Mouse (Mus musculus): ENCODE measurements around the gene Srgap2.

The Srgap2 gene

DNA sequence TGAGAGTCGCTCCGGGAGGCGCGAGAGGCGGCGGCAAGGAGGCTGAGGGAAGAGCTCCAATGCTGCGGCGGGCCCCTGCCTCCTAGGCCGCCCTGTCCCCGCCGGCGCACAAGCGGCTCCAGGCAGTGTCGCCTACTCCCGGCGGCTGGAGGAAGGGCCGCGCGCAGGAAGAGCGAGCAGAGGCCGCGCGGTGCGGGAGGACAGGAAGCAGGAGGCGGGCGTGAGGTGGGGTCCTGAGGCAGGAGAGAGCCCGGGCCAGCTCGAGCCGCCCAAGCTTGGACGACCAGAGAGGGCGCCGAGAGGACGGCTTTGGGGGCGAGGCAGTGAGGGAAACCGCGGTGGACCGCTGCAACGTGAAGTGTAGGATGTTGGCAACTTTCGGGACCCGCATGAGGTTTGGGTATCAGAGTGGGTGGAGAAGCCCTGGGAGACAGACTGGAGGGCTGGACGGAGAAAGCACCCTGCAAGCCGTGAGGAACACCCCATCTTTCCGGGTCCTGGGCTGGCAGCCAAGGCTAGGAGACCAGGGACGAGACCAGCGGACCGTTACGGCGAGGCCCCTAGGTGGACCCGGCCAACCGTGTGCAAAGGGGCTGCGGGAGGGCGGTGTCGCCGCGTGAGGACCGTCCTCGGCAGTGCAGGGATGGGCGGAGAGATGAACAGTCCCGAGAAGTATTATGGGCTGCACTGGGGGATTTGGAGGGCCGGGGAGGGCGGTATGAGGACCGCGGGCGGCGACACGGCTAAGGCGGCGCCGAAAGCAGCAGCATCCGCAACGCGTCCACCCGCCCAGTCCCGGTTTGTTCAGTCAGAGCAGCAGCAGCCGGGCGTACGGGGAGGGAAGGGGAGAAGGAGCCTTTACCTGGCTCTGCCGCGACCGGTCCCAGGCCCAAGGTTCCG, 531 bp downstream of the Srgap2 start:
- peak; percentile 79 for DNase-seq

GRCm38 (mm10) chr1:131525586-131526271, 1.4 kb downstream of the Srgap2 start:
- DNase-seq: peak; percentile 66

DNA sequence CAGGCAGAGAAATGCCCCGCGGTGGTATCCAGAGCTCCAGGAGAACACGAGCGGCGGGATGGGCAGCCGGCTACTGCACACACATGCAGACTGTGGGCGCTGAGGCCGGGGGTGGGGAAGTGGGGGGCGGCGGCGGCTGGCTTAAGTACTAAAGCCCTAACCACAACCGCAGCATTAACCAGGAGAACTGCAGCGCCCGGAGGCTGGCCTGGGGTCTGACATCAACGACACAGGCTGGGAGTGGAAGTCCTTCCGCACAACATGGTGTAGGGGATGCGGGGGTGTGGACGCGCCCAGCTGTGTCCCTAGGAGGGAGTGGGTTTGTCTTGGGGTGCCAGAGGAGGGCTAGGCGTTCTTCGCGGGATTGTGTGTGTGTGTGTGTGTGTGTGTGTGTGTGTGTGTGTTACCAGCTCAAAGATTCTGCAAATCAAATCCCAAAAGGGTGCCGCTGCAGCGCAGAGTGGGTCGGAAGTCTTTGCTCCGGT, 2.0 kb downstream of the Srgap2 start:
- DNase-seq: peak; percentile 60

DNA sequence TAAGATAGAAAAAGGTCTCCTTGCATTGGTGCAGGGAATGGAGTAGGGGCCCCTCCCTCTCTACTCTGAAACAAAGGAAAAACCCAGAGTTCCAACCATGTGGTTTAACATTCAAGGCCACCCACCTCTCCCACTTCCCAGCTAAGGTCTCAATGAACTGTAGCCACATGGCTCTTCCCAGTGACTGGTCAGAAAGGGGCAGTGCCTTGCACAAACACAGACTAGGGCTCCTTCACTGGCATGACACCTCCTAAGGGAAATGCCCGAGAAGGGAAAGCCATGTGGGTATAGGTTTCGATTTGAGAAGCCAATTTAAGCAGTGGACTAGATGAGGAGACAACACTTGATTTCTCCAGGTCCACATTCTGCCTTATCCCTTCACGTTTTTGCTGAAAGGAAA, 3.4 kb downstream of the Srgap2 start:
- no peak for DNase-seq

GRCm38 (mm10) chr1:131516588-131516987, 10.6 kb downstream of the Srgap2 start:
- no peak for DNase-seq

- DNase-seq: peak; percentile 20
Observed at GRCm38 (mm10) chr1:131514197-131514596, 13.0 kb downstream of the Srgap2 start.

DNA sequence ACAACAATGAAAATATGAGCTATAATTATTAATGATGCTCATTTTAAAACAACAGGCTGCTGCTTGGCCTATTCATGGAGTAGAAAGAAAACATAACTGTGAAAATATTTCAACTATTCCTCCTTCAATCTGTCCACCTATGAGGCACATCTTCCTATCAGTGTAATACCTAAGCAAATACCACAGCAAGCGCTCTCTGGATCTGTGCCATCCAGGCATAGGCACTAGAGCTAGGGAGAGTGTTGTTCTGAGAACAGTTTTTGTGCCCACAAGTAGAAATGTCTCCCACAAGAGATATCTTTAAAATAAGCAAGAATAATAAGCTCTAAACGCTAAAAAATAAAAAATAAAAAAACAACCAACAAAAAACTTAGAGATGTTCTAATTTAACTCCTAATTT, 14.0 kb downstream of the Srgap2 start:
- no peak for DNase-seq

DNA sequence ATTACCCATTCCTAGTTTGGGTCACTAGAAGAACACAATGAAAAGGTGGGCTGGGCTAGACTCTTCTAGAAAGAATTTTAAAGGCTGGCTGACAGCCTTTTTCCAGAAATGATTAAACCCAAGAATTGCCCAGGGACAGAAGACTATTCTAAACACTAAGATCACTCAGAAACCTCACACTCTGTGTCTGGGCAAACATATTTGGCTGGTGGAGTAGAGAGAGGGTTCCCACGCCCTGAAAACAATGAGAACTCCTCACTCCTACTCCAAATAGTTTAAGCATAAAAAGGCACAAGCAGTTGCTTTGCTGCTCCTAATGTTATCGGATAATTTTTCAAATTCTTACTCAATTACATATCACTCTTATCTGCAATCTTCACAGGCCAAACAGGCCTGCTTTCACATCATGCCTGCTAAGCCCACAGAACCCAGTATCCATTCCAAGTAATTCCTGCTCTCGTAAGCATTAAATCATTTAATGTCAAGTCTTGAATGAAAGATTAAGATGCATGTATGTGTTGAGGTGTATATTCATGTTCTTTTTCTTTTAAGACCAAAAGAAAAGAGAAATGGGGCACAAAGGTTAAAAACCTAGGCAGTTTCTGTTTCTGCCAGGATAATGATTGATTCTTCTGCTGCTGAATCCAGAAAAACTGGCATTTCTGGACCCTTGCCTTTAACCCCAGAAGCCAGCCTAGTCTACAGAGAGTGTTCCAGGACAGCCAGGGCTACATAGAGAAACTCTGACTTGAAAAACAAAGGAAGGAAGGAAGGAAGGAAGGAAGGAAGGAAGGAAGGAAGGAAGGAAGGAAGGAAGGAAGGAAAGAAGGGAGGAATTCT, 15.3 kb downstream of the Srgap2 start:
- no peak for DNase-seq

- no peak for DNase-seq
Observed at GRCm38 (mm10) chr1:131511131-131511530, 16.0 kb downstream of the Srgap2 start.

GRCm38 (mm10) chr1:131501681-131502080, 25.5 kb downstream of the Srgap2 start:
- DNase-seq: no peak

DNA sequence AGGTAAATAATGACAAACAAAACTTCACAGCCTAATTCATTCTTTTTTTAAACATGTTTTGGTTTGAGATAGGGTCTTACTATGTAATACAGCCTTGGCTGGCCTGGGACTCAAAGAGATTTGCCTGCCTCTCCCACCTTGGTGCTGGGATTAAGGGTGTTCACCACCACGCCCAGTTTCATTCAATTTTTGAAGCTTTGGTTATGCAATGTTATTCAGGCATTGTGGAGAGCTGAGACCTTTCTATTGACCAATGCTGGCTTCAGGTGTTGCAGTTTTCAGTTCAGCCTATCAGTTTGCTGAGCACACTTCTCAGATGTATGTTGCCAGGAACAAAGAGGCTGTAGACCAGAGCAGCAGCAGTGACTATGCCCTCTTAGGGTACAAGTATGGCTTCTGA, 28.9 kb downstream of the Srgap2 start:
- DNase-seq: no peak

GRCm38 (mm10) chr1:131493966-131494898, 32.9 kb downstream of the Srgap2 start:
- DNase-seq: no peak

DNA sequence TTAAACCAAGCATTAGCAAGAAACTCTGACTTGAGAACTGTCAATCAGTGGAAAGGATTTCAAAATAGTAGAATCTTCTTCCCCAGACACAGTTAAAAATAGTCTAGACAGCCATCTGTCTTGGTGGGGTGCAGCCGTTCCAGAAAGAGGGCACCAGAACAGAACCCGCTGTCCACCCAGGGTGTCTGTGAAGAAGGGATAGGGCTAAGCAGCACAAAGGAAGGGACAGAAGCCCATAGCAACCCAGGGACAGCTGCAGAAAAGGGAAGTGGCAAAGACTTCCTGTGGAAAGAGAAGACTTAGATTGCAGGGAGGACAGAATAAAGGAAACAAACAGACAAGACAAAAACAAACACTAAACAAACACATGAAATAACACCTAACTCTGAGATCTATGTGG, 34.8 kb downstream of the Srgap2 start:
- no peak for DNase-seq

- DNase-seq: no peak
Observed at GRCm38 (mm10) chr1:131491579-131491978, 35.6 kb downstream of the Srgap2 start.

- DNase-seq: no peak
Observed at GRCm38 (mm10) chr1:131489312-131489711, 37.8 kb downstream of the Srgap2 start.

DNA sequence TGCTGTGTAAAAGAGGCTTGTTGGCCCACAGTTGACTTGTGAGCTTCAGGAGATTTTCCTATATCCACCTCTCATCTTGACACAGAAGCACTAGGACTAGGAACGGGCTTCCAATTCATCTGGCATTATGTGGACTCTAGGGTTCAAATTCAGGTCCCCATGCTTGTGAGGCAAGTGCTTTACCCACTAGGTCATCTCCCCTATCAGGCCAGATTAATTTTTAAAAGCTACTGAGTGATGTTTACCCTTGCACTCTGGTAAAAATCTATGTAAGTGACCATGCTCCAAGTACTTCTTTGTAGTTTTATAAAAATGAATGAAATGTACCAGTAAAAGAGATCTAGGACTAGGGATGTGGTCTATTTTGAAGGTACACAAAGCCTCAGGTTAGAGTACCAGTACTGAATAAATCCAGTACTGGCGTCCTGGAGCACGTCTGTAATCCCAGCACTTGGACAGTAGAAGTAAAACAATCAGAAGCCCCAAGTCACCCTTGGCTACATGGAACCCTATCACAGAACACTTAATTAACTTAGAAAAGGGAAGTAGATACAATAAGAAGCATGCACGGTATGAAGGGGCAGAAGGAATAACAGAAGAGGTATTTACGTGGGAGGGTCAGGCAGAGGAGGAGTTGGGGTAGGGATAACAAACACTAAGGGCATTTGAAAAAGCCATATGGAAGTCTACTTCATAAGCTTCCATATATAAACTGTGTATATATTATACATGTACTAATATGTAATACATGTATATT, 40.9 kb downstream of the Srgap2 start:
- no peak for DNase-seq

DNA sequence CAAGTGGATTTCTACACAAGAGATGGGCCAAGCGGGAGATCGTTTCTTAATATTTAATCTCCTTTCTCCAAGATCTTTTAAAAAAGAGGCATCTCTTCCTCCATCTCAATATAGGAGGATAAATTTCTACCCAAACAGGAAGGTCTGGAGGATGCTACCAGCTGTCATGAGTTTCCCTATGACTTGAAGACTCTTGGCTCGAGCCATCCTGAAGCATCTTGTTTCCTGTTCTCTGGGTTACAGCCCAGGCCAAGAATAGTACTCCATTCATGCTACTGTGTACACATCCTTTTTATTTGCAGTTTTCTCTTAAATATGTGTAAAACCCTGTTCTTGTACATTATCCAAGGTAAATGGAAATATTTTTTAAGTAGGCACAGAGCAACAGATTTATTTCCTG, 44.9 kb downstream of the Srgap2 start:
- DNase-seq: no peak

DNA sequence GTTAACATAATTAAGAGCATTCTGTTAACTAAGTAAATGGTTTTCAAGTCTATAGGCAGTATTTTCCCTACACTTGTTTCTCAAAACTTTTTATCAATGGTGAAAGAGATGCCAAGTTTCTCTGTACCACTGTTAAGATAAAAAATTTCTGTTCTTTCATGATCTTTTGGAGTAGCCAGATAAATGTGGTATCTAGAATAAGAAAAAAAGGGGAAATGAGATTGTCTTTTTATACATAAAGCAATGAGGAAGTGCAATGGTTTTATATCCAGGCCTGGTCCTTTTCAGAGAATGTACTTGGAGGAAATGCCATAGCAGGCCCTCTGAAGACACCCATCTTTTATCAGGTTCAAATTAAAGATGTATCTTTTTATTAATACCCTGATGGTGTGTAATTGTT, 45.8 kb downstream of the Srgap2 start:
- no peak for DNase-seq

DNA sequence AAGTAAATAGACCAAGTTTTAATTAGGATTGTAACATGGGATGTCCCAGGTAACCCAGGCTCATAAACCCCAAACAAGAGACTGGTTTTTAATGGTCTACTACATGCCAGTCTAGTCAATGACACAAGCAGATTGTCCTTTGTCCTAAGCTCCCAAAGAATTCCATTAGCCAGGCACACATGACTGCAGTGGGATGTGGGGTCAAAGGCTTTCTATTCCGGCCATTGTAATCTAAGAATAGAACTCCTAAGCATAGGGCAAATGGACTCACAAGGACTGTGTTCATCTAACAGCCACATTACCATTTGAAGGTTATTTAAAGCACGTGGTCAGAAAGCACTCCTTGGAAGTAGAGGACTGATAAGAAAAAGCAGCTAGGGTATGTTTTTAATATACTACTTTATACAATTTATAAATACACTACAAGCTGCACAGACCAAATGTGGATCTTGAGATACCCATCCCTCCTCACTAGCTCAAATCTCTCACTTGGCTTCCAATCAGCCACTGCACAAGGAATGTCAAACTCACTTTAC, 48.3 kb downstream of the Srgap2 start:
- peak; percentile 28 for DNase-seq

GRCm38 (mm10) chr1:131475306-131475705, 51.8 kb downstream of the Srgap2 start:
- DNase-seq: no peak

DNA sequence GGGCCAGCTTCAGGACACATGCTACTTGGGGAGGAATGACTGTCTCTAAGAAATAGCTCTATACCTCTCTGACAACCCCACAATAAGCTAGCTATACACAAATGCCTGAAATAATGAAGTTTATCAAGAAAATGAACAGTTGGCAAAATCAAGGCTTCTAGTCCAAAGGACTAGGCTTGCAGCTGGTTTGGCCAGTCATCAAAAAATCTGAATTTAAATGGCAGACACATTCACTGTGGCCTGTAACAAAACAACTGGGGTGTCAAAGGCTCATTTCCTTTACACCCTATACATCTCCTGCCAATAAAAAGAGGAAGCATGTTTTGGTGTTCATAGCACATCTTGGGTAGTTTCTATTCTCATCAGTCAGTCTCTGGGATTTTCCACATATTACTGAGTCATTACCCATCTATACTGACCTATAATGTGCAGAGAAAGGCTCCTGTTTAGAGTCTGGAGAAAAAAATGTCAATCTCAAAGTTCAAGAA, 53.5 kb downstream of the Srgap2 start:
- DNase-seq: no peak
